Mouse (Mus musculus) lung, adult 2 months (tissue): ENCODE measurements around the gene Fah.

Experiments used
- CTCF ChIP-seq: fragments of 200-500 bp; IDR thresholded peaks from 2 replicates; pipeline ENCODE4 v1.5.1; 2011; ENCODE audit warnings: mild to moderate bottlenecking, low read length, control low read depth; ENCODE audit not compliant: insufficient read depth
- POLR2A ChIP-seq: fragments of 200-500 bp; IDR thresholded peaks from 2 replicates; pipeline ENCODE4 v1.6.1; 2011; ENCODE audit warnings: low read depth, mild to moderate bottlenecking, control low read depth, low read length, borderline replicate concordance; ENCODE audit errors: extremely low read depth

DNA sequence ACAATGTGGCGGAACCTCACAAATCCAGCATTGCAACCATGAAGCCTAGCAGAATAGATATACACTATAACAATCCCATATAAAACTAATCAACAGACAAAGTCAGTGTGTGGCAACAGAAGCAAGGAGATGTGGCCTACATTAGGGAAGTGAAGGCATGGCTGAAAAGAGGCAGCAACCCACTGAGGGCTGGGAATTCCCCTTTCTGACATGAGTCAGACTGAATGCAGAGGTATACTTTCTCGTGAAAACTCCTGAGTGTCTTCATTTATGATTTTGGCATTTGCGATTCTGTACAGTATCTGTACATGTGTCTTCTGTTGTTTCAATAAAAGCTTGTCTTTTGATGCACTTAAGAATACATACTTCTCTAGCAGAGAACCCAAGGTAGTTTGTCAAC, 15.2 kb downstream of the Fah start:
- TF ChIP-seq POLR2A (no peak), CTCF (no peak)
